Mouse (Mus musculus): Measurements from ENCODE around the gene Gstm4. TPM values are rescaled to one million over a fixed set of nuclear protein-coding genes. Genes with fewer than 3 reads are reported as not detected.
A peak's percentile ranks its signal among the peaks of the same experiment; 100 is the strongest.

Gene Gstm4
- polyA plus RNA-seq, 1 experiment, result 16.1 TPM

DNA sequence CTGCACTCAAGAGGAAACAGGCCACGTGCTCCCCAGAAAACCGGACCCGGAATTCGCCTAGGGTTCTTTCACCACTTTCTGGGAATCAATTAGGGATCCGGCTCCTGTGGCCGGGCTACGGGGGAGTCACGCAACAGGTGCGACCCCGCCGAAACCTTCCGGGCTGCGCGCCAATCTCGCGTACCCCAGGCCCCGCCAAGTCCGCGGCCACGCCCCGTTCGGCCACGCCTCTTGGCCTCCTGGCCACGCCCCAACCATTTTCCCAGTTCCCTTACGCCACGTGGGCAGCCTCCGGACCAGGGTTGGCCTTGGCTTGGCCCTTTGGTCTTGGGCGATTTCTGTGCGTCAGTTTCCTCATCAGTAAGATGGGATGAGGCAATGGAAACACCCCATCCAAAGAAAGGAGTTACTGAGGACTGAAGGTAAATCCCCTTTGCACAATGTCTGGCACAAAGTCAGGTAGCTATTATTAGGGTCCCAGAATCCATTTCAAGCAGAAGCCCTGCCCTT lies 41.8 kb upstream of the Gstm4 start, which contains the start of gene Ampd2:
TSS of gene Ampd2 (minus strand) at position 182 of the 510 bp plus-strand sequence.
- Histone ChIP-seq H3K27ac (ENCODE audit: insufficient read depth, low read length) (peak within 1 kb of the TSS; percentile 78), H3K4me3 (ENCODE audit: insufficient read depth, low read length) (peak within 1 kb of the TSS; percentile 81), H3K4me1 (ENCODE audit: control insufficient read depth, insufficient read depth, low read length) (peaks cover 9% of the 10 kb centered on the region; the same call in 1 of the 2 replicates)
- TF ChIP-seq CTCF (IDR thresholded peaks at IDR 0.05; ENCODE audit: extremely low read depth, insufficient read depth, low read length) (no peak), POLR2A (IDR thresholded peaks at IDR 0.05; ENCODE audit: extremely low read depth, insufficient read depth, low read length) (no peak)

DNA sequence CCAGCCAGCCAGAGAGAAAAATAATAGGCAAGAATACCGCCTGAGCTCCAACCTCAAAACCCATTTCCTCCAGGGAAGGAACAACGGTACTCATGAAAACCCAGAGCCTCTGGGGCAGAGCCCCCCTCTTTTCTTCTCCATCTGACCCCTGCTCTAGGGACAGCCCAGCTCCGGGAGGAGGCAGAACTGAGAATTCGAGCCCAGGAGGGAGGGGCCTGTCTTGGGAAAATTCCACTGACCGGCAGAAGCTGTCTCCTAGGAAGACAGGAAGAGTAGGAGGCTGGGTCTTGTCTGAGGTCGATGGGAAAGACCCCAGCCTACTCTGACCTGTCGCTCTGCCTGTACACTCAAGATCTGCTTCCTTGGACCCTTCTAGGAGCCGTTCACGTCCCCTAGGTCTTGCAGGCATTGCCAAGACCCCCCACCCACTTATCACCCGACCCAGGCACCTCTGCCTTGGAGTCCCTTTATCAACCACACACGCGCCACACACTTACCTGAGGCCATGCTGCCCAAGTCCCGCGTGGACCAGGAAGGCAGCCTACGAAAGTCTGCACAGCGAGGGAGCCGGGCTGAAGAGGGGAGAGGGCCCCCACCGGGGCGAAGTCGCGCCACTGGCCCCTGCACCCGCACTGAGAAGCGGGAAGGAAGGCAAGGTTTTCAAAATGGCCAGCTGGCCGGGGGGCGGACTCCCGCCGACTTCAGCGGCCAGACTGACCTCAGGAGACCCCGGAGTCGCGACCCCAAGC lies 41.2 kb upstream of the Gstm4 start:
- no peak for TF ChIP-seq CTCF (IDR thresholded peaks at IDR 0.05; ENCODE audit: extremely low read depth, insufficient read depth, low read length)
- TF ChIP-seq POLR2A (IDR thresholded peaks at IDR 0.05; ENCODE audit: extremely low read depth, insufficient read depth, low read length), result no peak
- H3K4me1 ChIP-seq (ENCODE audit: control insufficient read depth, insufficient read depth, low read length), result peaks cover 9% of the 10 kb centered on the region; the same call in 1 of the 2 replicates
- H3K27ac ChIP-seq (ENCODE audit: insufficient read depth, low read length), result peak overlapping the region; percentile 78
- peak overlapping the region; percentile 81 for H3K4me3 ChIP-seq (ENCODE audit: insufficient read depth, low read length)

DNA sequence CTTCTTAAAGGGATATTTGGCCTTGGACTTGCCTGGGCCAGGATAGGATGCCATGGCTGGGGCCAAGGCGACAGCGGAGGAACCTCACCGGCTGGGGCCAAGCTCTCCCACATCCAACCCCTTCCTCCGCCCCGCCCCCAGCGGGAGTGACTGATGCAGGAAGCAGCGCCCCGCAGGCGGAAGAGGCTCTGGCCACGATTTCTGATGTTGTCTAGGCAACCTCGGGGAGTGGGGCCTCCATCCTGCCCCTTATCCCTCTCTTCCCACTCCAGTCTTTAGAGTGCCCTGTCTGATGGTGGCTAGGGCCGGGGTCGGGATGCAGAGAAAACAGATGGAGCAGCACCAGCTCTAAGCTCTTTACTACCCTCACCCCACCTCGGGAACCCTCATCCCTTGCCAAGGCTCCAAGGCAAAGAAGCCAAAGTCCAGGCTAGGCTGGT lies 40.6 kb upstream of the Gstm4 start:
- TF ChIP-seq POLR2A (IDR thresholded peaks at IDR 0.05; ENCODE audit: extremely low read depth, insufficient read depth, low read length), result peak; percentile 73
- TF ChIP-seq CTCF (IDR thresholded peaks at IDR 0.05; ENCODE audit: extremely low read depth, insufficient read depth, low read length), result no peak
- peak overlapping the region; percentile 73 for H3K27ac ChIP-seq (ENCODE audit: insufficient read depth, low read length)
- H3K4me3 ChIP-seq (ENCODE audit: insufficient read depth, low read length), result peak overlapping the region; percentile 81
- H3K4me1 ChIP-seq (ENCODE audit: control insufficient read depth, insufficient read depth, low read length), result peaks cover 9% of the 10 kb centered on the region; the same call in 1 of the 2 replicates

DNA sequence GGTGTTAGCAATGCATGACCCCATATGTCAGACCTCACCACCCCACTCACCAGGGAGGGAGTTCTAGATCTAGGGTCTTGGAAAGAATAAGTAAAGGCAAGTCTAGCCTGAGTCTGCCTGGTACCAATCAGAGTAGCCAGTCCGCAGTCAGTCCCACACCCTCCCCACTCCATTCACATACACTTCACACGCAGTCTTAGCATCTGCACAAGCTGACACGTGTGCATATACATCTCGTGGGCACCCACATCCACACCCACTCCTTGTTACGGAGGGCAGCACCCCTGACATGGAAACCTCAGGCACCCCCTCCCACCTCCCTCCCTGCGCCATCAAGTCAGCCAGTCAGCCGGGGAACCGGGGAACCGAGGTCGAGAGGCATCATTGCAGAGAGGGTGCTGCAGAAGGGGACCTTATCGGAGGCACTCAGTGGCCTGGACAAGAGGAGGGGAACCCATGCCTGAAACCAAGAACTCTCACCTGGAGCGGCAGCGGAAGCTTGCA lies 40.1 kb upstream of the Gstm4 start:
- Histone ChIP-seq H3K4me3 (ENCODE audit: insufficient read depth, low read length) (peak overlapping the region; percentile 81), H3K4me1 (ENCODE audit: control insufficient read depth, insufficient read depth, low read length) (peaks cover 9% of the 10 kb centered on the region; the same call in 1 of the 2 replicates), H3K27ac (ENCODE audit: insufficient read depth, low read length) (peak overlapping the region; percentile 21; the same call in 1 of the 2 replicates)
- TF ChIP-seq CTCF (IDR thresholded peaks at IDR 0.05; ENCODE audit: extremely low read depth, insufficient read depth, low read length) (no peak), POLR2A (IDR thresholded peaks at IDR 0.05; ENCODE audit: extremely low read depth, insufficient read depth, low read length) (no peak)

DNA sequence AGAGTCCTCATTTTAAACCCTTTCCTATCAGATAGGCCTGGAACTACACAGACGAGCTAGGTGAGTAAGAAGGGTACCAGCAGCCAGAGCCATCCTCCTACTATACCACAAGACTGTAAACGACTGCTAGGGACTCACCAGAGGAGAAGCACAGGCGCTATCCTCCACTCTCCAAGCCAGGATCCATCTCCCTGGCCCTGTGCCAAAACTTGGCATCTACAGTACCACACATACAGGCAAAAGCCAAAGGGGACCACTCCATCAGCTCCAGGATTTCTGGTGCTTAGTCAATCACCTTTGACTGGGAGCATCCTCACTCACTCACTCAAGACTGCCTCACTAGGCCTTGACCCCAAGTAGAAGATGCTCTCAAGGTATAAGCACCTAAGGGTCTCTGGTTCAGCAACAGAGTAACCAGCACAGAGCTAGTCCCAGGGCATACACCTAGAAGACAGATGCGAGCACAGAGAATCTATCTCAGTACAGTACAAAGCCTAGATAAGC lies 39.3 kb upstream of the Gstm4 start:
- Histone ChIP-seq H3K4me3 (ENCODE audit: insufficient read depth, low read length) (peak overlapping the region; percentile 81; the same call in 1 of the 2 replicates), H3K4me1 (ENCODE audit: control insufficient read depth, insufficient read depth, low read length) (peaks cover 5% of the 10 kb centered on the region; the same call in 1 of the 2 replicates)
- TF ChIP-seq POLR2A (IDR thresholded peaks at IDR 0.05; ENCODE audit: extremely low read depth, insufficient read depth, low read length) (no peak), CTCF (IDR thresholded peaks at IDR 0.05; ENCODE audit: extremely low read depth, insufficient read depth, low read length) (no peak)

DNA sequence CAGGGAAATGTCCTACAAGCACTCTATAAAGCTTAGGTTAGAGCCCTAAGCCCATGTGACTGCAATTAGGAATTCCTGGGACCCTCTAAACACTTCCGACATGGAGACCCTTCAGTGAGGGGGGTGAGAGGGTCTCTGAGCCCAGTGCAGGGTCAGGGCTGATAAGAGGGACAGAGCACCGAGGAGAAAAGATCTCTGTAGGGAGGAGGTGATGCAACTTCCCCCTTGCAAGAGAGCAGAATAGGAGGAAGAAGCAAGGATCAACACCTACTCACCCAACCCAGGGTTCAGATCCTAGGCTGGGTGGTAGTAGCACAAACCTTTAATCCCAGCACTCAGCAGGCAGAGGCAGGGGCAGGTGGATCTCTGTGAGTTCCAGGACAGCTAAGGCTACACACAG lies 38.5 kb upstream of the Gstm4 start:
- H3K4me1 ChIP-seq (ENCODE audit: control insufficient read depth, insufficient read depth, low read length), result peaks cover 2% of the 10 kb centered on the region; the same call in 1 of the 2 replicates
- TF ChIP-seq POLR2A (IDR thresholded peaks at IDR 0.05; ENCODE audit: extremely low read depth, insufficient read depth, low read length) (no peak), CTCF (IDR thresholded peaks at IDR 0.05; ENCODE audit: extremely low read depth, insufficient read depth, low read length) (no peak)
- no peak overlapping the region for H3K27ac ChIP-seq (ENCODE audit: insufficient read depth, low read length)
- no peak overlapping the region for H3K4me3 ChIP-seq (ENCODE audit: insufficient read depth, low read length)

More for the DNA sequence above, 39.3 kb upstream of the Gstm4 start:
- no peak overlapping the region for H3K27ac ChIP-seq (ENCODE audit: insufficient read depth, low read length)

DNA sequence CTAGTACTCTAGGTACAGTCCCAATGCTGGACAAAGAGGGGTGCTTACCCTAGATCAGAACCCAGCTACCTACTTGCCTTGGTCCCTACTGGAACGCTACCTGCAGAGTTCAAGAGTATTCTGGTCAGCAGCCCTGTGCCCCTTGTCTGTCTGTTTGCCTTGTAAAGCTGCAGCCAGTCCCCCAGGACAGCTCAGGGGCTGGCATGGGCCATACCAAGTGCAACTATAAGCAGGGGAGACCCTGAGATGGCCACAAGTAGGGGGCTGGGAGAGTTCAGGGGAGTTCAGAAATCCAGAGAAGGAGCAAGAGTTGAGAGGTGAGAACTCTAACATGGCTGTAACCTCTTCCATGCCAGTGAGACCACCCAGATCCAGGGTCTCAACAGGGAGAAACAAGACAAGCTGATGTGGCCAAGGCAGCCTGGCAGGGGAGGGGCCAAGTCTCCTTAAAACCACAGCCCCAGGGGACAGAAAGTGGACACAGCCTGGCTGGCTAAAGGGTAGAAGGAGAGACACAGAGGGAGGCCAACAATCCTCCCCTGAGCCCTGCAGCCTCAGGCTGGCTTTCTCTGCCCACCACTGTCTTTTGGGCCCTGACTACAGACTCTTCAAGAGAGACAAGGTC lies 37.7 kb upstream of the Gstm4 start:
- H3K27ac ChIP-seq (ENCODE audit: insufficient read depth, low read length), result no peak overlapping the region
- H3K4me3 ChIP-seq (ENCODE audit: insufficient read depth, low read length), result no peak overlapping the region
- peaks cover 2% of the 10 kb centered on the region; the same call in 1 of the 2 replicates for H3K4me1 ChIP-seq (ENCODE audit: control insufficient read depth, insufficient read depth, low read length)
- TF ChIP-seq POLR2A (IDR thresholded peaks at IDR 0.05; ENCODE audit: extremely low read depth, insufficient read depth, low read length), result no peak
- TF ChIP-seq CTCF (IDR thresholded peaks at IDR 0.05; ENCODE audit: extremely low read depth, insufficient read depth, low read length), result no peak

DNA sequence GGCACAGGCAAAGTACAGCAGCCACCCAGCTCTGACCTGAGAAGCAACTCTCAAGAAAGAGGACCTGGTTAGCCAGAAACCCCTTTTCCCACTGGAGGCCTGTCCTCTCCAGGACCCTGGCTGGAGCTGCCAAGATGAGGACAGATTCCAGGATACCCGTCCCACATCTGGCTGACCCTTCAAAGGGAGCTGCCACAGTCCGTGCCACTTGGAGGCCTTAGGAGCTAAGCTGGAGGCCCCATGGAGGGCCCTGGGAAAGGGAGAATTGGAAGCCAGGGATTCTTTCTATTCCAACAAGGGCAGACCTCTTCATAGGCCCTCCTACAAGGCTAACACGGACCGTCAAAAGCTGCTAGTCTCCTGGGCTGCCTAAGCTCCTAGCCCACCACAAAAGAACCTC lies 37.0 kb upstream of the Gstm4 start:
- TF ChIP-seq CTCF (IDR thresholded peaks at IDR 0.05; ENCODE audit: extremely low read depth, insufficient read depth, low read length), result no peak
- no peak for TF ChIP-seq POLR2A (IDR thresholded peaks at IDR 0.05; ENCODE audit: extremely low read depth, insufficient read depth, low read length)
- no peak overlapping the region for H3K4me3 ChIP-seq (ENCODE audit: insufficient read depth, low read length)
- H3K27ac ChIP-seq (ENCODE audit: insufficient read depth, low read length), result no peak overlapping the region
- H3K4me1 ChIP-seq (ENCODE audit: control insufficient read depth, insufficient read depth, low read length), result peaks cover 2% of the 10 kb centered on the region; the same call in 1 of the 2 replicates

DNA sequence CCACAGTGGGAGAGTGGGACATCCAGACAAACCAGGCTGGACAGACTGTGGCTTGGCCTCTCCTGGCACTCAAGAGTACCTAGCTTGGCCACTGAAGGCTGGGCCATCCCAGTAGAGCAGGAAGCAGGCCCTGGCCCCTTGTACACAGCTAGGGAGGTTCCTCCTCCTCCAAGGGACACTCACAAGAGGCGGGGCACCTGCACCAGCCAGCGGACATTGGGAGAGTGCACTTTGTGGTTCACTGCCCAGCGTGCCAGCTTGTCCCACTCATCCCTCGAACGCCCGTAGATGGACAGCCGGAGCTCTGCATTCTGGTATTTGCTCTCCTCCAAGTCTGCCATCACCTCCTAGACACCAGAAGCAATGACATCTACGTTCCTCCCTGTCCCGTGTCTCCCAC lies 32.1 kb upstream of the Gstm4 start:
- no peak overlapping the region for H3K27ac ChIP-seq (ENCODE audit: insufficient read depth, low read length)
- no peak overlapping the region for H3K4me3 ChIP-seq (ENCODE audit: insufficient read depth, low read length)
- TF ChIP-seq CTCF (IDR thresholded peaks at IDR 0.05; ENCODE audit: extremely low read depth, insufficient read depth, low read length) (no peak), POLR2A (IDR thresholded peaks at IDR 0.05; ENCODE audit: extremely low read depth, insufficient read depth, low read length) (no peak)
- H3K4me1 ChIP-seq (ENCODE audit: control insufficient read depth, insufficient read depth, low read length), result no peaks in the 10 kb centered on the region

Data from cortical plate, adult 2 months (tissue).